Mouse (Mus musculus): Measurements from ENCODE around the gene Prickle2.

Gene Prickle2

DNA sequence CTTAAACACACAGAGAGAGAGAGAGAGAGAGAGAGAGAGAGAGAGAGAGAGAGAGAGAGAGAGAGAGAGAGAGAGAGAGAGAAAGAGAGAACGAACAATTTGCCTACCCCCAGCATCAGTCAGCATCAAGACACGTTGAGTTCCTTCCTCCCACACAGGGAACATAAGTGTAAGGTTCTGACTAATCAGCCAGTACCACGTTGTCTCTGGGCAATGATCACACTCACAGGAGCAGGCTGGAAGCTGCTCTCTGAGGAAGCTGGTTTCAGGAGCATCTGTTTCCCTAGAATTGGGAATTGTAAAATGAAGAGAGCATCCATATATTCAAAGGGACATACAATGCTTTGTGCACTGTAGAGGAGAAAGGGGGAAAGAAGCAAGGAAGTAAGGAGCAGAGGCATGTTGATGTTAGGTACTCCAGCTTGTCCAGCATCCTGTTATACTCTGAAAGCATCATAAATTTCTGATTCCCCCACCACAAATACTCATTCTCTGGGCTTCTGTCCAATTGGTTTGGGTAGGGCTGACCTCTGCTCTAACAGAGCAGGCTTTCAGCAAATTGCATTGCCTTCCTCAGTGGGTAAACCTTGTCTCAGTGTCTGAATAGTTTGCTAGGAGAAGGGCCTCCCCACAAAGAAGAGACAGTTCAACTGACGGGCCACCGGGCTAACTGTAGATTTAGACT is 116.4 kb downstream of the Prickle2 start:
- peak; percentile 70 for DNase-seq (ENCODE audit: inconsistent ontology term)

GRCm38 (mm10) chr6:92584026-92584425 is 121.9 kb downstream of the Prickle2 start:
- peak; percentile 94 for DNase-seq (ENCODE audit: inconsistent ontology term)

DNA sequence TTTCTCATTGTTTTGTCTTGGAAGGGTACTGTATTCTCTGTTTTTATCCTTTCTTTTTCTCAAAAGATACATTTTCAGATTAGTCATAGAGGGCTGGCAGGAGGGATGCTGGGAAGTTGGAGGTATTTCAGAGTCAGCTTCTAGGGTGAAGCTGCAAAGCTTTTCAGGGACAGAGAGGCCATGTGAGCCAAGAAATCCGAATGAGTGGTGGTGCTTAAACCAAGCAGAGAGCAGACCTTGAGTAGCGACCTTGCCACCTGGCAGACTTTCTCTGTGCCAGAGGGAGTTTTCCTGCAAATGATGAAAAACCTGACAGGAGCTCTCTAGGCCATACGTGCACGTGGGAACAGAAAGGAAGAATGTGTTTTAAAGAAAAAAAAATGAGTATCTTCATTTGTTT is 130.7 kb downstream of the Prickle2 start:
- DNase-seq (ENCODE audit: inconsistent ontology term), result peak; percentile 46

DNA sequence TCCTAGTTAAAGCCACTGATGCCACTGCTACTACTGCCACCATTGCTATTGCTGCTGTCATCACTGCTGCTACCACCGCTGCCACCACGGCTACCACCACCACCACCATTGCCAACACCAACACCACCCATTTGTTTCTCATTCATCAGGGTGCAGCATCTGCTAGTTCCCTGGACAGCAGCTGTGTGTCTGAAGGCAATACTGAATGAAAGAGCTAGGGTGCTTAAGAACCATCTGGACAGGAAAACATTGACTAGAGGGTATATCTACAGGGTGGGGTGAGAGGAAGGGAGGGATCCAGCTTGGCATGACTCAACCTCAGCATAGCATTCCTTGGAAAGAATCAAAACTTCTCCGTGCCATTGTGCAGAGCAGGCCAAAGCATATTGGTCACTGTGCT is 133.8 kb downstream of the Prickle2 start:
- no peak for DNase-seq (ENCODE audit: inconsistent ontology term)

- DNase-seq (ENCODE audit: inconsistent ontology term), result no peak
Measured at GRCm38 (mm10) chr6:92570090-92570489, 135.9 kb downstream of the Prickle2 start.

DNA sequence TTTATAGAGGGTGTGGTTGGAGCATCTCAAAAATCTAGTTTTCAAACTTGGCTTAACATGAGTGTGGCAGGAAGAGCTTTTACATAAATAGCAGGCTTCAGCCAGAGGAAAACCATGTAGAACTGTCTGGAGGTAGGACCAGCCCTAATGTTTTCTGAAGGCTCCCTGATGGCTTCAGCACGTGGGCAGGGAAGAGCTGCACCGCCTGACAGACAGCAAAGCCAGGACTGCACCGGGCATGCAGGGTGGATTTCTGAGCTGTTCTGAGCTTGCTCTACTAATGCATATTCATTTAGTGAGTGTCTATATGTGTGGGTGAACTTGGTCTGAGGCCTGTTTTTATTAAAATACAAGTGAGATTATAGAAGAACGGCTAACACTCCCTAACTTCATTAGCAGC is 136.7 kb downstream of the Prickle2 start:
- DNase-seq (ENCODE audit: inconsistent ontology term), result no peak

GRCm38 (mm10) chr6:92559261-92559660 is 146.7 kb downstream of the Prickle2 start:
- DNase-seq (ENCODE audit: inconsistent ontology term), result no peak

DNA sequence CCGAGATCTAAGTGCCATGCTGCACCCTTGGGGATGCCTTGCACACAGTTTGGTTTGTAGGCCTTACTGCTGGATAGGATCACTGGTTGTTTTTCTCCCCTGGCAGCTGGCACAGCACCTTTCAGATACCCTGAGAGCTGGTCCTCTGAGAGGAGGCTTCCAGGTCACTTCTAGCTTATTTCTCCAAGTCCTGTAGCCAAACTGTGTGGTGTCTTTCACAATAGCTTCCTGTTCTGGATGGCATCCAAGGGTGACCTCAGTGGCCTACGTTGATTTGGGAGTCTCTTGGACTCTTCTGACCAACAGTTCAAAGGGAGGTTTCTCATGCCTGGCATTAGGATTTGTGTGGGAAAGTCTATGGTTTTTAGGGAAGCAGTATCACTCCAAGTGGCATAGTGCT is 150.3 kb downstream of the Prickle2 start:
- DNase-seq (ENCODE audit: inconsistent ontology term), result peak; percentile 46

DNA sequence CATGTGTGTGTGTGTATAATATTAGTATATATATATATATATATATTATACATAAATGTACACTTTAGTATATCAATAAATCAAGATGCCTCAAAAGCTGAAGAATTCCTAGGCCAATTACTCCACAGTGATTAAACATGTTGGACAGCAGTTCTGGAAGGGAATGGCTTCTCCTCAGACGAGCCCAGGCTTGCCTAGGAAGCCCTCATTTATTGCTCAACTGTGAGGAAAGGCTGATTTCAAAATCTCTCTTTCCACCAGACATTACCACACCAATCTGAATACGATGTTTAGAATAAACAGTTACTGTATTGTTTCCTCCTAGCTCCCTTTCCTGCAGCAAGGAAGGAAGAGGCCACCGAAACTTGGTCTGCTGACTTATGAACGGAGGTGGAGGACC is 152.9 kb downstream of the Prickle2 start:
- no peak for DNase-seq (ENCODE audit: inconsistent ontology term)

- no peak for DNase-seq (ENCODE audit: inconsistent ontology term)
Measured at GRCm38 (mm10) chr6:92549246-92549645, 156.7 kb downstream of the Prickle2 start.

GRCm38 (mm10) chr6:92545204-92545603 is 160.8 kb downstream of the Prickle2 start:
- DNase-seq (ENCODE audit: inconsistent ontology term), result no peak

DNA sequence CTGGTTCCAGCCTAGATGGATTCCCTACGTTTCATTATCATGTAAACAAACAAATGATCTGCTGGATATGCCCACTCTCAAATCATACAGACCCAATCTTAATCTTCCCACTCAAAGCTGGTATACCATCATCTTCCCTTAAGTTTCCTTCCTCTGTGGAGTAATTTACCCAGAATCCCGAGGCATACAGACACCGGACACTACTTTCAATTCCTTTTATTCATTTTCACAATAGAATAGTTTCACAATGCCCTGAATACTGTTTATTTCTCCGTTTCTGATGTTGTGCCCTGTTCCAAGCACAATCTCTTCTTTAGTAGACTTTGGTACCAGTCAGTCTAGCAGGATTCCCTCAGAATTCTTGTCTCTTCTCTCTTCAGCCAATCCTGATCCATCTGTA is 162.1 kb downstream of the Prickle2 start:
- DNase-seq (ENCODE audit: inconsistent ontology term), result no peak

DNA sequence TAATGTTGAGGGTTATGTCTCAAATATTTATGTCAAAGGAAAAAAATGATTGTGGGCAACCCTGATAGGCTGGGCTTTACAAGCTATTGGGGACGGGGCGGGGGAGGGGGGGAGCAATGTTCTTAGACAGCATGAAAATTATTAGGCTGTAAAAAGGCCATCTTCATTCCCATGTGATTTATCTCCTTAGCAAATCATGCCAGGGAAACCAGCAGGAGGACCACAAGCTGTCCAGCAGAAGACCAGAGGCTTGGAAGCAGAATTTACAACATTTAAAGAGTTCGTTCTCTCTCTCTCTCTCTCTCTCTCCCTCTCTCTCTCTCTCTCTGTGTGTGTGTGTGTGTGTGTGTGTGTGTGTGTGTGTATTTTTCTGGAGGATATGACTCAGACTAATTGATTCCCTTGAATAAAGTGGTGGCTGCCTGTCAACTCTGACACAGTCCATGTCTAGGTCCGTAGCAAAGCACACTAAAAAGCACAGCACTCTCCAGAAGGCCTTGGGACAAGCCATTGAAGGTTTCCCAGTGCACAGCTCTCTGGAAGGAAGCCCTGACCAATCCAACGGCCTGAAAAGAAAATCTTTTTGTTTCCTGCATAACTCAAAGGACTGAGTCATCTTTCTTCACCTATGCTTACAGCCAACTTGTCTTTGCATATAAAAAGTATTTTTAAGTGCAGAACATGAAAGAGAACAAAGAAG is 163.4 kb downstream of the Prickle2 start:
- DNase-seq (ENCODE audit: inconsistent ontology term), result peak; percentile 55

GRCm38 (mm10) chr6:92534226-92535031 is 171.5 kb downstream of the Prickle2 start:
- DNase-seq (ENCODE audit: inconsistent ontology term), result peak; percentile 68

GRCm38 (mm10) chr6:92533306-92534063 is 172.5 kb downstream of the Prickle2 start:
- DNase-seq (ENCODE audit: inconsistent ontology term), result no peak

DNA sequence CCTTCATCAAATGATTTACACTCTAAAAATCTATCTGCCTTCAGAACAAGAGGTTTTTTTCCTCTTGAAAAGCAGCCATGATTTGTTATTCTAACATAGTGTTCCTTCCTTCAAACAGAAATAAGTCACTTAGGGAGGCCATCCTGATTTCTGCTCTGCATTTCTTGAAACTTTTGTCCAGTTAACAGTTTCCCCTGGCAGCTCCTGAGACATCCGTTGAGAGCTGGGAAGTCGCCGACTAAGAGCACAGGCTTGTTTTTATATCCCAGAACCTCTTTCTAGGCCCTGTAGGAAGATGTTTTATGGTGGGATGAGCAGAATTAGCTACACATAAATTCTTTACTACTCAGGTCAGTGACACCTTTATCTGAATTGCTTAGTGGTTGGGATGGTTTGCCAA is 173.1 kb downstream of the Prickle2 start:
- DNase-seq (ENCODE audit: inconsistent ontology term), result no peak

DNA sequence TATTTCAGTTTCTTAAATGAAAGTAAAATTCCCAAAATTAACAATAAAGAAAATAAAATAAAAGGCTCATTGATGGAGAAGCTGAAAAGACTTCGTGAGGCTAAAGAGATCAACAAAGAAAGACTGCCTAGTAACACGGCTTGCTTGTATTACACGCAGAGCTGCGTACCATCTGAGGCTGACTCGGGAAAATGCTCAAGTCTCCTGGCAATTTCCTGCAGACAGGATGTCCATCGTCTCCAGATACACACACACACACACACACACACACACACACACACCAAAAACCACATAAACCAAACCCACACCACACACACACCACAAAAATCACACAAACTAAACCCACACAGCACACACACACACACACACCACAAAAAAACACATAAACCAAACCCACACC is 173.6 kb downstream of the Prickle2 start:
- DNase-seq (ENCODE audit: inconsistent ontology term), result no peak

GRCm38 (mm10) chr6:92526212-92526611 is 179.7 kb downstream of the Prickle2 start:
- DNase-seq (ENCODE audit: inconsistent ontology term), result no peak

GRCm38 (mm10) chr6:92525646-92526045 is 180.3 kb downstream of the Prickle2 start:
- DNase-seq (ENCODE audit: inconsistent ontology term), result no peak

GRCm38 (mm10) chr6:92521526-92522075 is 184.4 kb downstream of the Prickle2 start:
- DNase-seq (ENCODE audit: inconsistent ontology term), result peak; percentile 79

- DNase-seq (ENCODE audit: inconsistent ontology term), result no peak
Measured at GRCm38 (mm10) chr6:92520088-92520875, 185.7 kb downstream of the Prickle2 start.

All from Muller cell, postnatal 12 days (primary cell).